Mouse (Mus musculus) gastrocnemius, postnatal 25 days (tissue): ENCODE measurements around the gene Sh2b3. TPM values are rescaled to one million over a fixed set of nuclear protein-coding genes. Genes with fewer than 3 reads are reported as not detected.
A peak's percentile ranks its signal among the peaks of the same experiment; 100 is the strongest.
"Not testable (repeated sequence)": the region's sequence is repeated elsewhere in the genome, so short reads cannot be mapped to it uniquely, and the experiment has no call there.

Experiments
- DNase-seq: peaks from one replicate; pipeline ENCODE4 v3.0.0; 2022
- long read RNA-seq, 2 experiments: library from polyadenylated mRNA; stranded (forward); transcript quantifications; one replicate each; pipeline ENCODE4 v2.0.0; 2021
- total RNA-seq, 2 experiments: library from RNA; stranded (reverse); gene quantifications; 1 replicate in 1 of 2; 2 replicates in 1 of 2; pipeline ENCODE4 v1.2.3; 2021

The Sh2b3 gene
- total RNA-seq, result 10 to 100 TPM; 12.1 to 14.9 TPM
- long read RNA-seq, experiment 1, full-length matches to known transcripts, result 1 of 19 reads
- long read RNA-seq, experiment 1, partial matches to known transcripts, result 0 of 19 reads
- long read RNA-seq, experiment 1, other reads (novel, unspliced or antisense), result 18 of 19 reads
- long read RNA-seq, experiment 2, partial matches to known transcripts, result 2 of 26 reads
- long read RNA-seq, experiment 2, other reads (novel, unspliced or antisense), result 20 of 26 reads

DNA sequence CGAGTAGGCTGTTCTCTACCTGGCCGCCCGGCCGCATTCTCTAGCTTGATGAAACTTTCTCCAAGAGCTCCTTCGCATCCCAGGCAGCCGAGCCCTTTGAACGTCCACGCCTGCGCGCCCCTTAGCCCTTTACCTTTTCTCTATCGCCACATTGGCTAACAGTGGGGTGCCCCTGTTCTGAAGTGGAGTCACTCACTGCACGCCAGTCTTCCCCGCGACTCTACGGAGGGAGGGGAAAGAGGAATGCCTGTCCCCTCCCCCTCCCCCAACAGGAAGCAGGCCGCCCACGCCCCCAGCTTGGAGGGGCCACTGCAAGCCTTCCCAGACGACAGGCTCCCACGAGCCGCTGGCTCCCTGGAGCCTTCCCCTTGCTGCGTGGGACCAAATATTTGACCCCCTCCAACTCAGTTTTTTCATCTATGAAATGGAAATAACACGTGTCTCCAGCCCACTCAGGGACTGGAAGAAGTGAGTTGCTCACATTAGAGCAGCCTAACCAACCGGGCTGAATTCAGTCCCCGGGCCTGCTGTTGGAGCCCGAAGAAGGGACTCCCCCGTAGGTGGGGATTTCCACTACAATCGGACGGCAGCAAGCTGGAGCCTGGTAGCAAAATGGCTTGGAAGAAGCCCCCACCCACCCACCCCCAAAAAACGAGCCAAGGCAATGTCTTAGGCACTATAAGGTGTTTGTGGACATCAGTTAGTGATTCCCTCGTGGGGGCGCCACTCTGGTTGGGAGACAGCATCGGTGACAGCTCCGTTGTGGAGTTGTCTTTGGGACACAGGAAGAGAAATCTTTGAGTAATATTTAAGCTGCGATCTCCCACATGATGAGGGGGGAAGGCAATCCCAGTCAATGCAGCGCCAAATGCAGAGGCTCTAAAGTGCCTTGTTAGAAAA, at the start of gene Sh2b3:
Sh2b3 (minus strand) TSS at position 206 of the 900 bp plus-strand sequence.
- peak; percentile 74 for DNase-seq

DNA sequence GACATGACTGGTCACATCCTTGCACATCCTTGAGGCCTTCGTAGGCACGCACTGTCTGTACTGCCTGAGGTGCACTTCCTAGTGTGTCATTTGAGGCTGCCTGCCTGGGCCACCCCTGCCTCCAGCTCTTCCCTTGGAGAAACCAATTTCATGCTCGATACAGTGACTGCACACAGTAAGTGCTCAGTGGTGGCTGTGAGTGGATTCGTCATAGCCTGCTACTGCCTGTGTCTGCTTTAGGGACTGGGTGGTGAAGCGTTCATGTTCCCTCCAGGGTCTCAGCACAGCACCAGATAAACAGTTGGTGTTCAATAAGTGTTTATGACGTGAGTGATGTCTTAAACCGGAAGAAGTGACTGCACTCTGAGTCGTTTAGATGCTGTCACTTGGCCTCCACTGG, 45.9 kb upstream of the Sh2b3 start:
- DNase-seq, result no peak

DNA sequence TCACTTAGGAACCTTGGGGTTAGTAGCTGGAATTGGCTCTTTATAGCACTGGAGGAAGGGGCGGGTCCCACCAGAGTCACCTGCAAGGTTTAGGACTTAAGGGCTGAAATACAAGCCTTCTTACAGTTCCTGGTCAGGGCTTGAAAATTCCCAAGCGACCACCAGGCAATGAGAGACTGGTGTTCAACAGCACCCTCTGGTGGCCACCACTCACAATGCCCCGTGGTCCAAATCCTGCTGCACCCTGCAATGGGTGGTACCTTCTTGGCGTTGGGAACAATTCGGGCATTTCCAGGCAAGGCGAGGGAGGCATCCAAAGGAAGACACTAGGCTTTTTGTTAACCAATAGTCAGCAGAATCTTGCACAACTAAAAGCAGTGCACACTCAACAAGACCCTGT, 41.8 kb upstream of the Sh2b3 start:
- no peak for DNase-seq

GRCm38 (mm10) chr5:121878703-121879102, 41.3 kb upstream of the Sh2b3 start:
- DNase-seq, result no peak

DNA sequence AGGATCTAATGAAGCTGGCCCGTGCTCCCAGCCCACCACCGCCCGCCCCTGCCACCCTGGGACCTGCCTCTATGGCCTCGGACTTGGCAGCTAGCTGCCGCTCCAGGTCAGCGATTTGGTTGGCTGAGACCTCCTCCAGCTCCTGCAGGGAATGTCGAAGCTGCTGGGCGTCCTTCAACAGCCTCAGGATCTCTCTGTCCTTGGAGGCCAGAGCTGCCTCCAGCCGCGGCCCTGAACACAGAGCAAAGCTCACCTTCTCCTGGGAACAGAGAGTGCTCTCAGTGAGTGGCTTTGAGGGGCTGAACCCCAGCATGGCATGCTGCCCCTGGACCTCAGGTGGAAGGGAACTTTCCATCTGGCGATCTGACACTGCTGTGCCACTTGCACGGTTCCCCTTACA, 39.5 kb upstream of the Sh2b3 start:
- no peak for DNase-seq

GRCm38 (mm10) chr5:121875041-121875440, 37.6 kb upstream of the Sh2b3 start:
- DNase-seq, result no peak

- DNase-seq, result peak; percentile 61
Measured at GRCm38 (mm10) chr5:121872158-121872557, 34.7 kb upstream of the Sh2b3 start.

GRCm38 (mm10) chr5:121871515-121872030, 34.1 kb upstream of the Sh2b3 start:
- no peak for DNase-seq

DNA sequence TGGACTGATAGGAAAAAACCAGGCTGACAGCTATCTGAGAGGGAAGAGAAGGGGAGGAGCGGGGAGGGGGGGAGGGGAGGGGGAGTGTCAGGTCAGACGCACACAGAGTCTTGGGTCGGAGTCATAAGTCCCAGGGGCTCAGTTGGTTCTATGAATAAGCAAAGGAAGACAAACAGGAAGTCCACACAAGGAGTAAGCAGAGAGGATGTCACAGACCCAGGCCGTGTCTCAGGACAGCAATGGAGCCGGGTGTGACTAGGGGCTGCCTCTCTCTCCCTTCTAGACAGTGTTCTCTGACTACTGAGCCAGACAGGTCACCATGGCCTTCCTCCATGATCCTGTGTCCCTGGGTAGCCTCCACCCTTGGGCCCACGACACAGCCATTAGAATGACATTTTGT, 33.4 kb upstream of the Sh2b3 start:
- no peak for DNase-seq

DNA sequence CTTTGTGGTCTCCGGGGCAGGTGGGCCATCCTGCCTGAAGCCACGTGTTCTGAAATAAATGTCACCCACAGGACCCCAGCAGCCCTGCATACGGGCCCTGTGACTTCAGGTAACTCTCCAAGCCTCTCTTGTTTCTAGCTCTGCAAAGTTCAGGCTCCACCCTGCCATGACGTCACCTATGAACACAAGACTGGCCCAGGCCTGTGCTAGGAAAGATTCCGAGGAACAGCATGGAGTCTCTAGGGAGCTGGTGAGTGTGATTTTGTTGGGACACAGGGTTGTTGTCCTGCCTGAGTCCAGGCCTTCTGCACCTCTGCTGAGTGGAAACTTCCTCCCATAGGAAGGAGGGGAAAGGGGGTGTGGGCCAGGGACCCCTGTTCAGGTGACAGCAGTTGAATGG, 30.5 kb upstream of the Sh2b3 start:
- no peak for DNase-seq

DNA sequence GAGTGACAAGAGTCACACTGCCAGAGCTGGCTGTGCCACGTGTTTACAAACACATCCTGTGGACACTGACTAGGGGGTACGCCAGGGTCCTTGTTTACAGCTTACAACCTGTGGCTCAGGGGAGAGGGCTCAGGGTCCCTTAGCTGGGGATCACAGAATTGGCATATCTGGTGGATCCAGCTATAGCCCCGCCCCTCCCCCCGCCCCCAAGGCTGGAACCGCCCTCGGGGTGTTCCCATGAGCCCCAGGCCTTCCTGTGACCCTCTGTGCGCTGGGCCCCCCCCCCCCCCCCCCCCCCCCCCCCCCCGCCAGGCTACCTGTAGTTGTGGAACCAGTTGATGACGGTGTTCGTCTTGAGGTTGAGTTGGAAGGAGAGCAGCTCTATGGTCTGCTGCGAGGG, 26.9 kb upstream of the Sh2b3 start:
- DNase-seq, result no peak

DNA sequence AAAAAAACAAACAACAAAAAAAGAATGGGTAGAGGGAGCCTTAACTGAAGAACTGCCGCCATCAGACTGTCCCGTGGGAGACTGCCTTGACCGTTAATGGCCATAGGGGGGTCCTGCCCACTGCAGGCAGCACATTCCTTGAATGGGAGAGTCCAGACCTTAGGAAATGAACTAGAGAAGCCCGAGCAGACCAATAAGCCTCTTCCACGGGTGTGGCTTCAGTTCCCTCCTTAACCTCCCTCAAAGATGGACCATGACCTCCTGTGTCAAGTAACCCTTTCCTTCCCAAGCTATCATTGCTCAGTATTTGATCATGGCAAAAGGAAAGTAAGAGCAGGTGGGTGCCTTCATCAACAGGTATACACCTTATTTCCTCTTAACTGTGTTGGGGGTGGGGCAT, 24.5 kb upstream of the Sh2b3 start:
- DNase-seq, result no peak

DNA sequence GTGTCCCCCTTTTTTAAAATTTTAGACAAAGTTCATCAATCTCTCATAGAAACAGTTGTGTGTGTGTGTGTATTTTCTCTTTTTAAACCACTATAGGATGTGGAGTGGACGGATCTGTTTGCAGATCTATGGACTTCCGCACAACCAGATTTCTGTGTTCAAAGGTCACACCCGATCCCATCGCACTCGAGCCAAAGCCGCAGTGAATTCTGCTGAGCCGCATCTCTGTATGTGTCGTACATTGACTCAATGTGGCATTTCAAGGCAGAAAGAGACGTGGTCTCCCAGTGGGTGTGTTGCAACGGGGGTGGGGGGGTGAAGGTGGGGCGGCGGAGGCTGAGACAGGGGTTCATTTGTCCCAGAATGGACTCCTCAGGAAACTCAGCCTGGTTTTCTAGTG, 21.0 kb upstream of the Sh2b3 start:
- no peak for DNase-seq

GRCm38 (mm10) chr5:121856740-121857139, 19.3 kb upstream of the Sh2b3 start:
- no peak for DNase-seq

- DNase-seq, result no peak
Measured at GRCm38 (mm10) chr5:121854768-121855167, 17.3 kb upstream of the Sh2b3 start.

GRCm38 (mm10) chr5:121853368-121854051, 16.1 kb upstream of the Sh2b3 start:
- DNase-seq, result no peak

DNA sequence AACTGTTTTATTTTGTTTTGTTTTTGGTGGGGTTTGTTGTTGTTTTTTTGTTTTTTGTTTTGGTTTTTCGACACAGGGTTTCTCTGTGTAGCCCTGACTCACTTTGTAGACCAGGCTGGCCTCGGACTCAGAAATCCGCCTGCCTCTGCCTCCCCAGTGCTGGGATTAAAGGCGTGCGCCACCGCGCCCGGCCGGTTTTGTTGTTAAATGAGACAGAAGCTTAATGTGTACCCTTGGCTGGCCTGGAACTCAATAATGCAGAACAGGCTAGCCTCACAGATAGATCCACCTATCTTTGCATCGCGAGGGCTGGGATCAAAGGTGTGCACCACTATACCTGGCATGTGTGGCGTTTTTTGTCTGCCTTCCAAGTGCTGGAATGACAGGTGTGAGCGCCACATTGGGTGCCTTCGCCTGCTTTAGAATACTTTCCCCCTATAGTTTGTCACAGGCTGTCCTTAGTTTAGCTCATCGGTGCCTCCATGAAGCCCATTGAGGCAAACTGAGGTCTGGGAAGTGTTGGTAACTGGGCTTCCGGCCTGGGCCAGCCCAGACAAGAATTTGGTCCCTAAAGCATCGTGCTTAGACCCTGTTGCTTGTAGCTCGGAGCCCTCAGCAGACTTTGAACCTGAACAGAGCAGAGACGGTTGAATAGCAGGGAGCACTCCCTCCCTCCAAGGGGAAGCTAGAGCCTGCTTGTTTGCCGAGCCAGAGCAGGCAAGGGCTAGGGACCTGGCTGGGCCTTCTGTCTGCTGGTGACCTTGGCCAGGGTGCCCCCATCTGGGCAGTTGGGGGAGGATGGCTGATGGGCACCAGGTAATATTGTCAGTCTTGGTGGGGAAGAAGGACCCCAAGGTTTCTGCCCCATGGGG, 12.3 kb upstream of the Sh2b3 start:
- DNase-seq, result no peak

DNA sequence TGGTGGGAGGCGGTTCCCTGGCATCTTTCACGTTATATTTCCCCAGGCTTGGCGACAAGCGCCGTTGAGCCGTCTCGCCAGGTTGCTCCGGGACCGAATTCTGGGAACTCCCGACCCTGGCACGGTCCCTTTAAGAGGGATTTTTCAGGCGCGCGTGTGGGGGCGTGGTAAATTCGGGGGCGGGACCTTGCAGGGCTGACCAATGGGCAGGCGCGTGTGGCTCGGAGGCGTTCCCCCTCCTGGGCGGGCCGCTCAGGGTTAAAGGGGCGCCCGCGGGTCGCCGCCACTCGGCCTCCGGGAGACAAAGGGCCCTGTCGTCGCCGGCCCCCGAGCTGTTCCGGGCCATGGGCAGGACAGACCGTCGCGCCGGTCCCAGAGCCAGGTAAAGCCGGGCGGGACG, 11.3 kb upstream of the Sh2b3 start, which contains the start of gene Pheta1:
Pheta1 (plus strand) TSS at position 242 of the 400 bp plus-strand sequence.
- DNase-seq, result peak; percentile 92

DNA sequence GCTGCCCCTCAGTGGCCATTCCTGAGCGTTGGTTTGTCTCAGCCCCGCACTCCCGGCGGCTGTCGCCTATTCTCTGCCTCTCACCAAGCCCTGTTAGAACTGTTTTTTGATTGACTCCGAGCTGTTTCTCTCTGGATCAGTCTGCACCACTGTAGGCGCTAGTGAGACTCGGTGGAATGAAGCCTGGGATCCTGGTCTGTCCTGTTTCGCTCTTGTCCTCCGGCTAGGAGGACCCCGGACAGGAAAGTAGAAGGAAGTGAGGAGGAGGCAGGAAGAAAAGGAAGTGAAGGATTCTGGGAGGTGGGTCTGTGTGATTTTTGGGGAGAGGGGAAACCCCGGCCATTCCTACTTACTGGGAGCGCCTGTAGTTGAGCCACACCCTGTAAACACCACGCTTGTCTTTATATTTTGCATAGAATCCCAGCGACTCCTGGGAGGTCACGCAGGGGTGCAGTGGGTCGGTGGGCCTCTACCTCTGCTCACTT, 10.6 kb upstream of the Sh2b3 start:
- DNase-seq, result no peak

GRCm38 (mm10) chr5:121847269-121847668, 9.8 kb upstream of the Sh2b3 start:
- DNase-seq, result not testable (repeated sequence)

DNA sequence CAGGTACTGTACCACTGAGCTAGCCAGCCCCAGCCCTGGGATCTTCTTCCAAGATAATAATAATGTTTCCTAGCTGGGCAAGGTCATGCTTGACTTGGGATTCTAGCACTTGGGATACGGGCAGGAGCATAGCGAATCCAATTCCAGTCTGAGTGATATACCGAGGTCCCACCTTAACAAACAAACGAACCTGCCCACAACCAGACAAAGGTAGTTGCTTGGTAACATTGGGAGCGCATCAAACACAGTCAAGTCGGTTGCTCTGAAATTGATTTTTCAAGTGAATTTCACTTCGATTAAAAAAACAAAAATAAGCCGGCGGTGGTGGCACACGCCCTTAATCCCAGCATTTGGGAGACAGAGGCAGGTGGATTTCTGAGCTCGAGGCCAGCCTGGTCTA, 8.9 kb upstream of the Sh2b3 start:
- no peak for DNase-seq

DNA sequence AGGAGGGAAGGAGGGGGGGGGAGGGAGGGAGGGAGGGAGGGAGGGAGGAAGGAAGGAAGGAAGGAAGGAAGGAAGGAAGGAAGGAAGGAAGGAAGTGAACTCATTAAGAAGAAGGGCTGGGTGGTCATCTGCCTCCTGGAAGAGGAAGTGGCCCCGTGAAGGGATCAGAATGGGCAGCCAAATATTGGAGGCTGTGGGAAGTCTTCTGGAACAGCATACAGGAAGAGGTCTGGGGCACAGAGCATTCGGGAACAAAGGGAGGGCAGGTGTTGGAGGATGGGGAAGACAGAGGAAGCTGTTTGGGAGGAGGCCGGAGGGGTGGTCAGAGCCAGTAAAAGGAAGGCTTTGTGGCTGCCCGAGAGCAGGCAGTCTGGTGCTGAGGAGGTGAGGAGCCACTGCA, 7.9 kb upstream of the Sh2b3 start:
- DNase-seq, result no peak
